Mouse (Mus musculus) megakaryocyte, embryonic 14.5 days (primary cell): Measurements from ENCODE around the gene Arhgap19.

ENCODE experiments used
- FLI1 ChIP-seq: IDR thresholded peaks from 2 replicates; pipeline ENCODE4 v1.6.1; 2012; ENCODE audit warnings: low read length, inconsistent platforms, mixed read lengths
- GATA1 ChIP-seq: IDR thresholded peaks from 3 replicates; pipeline ENCODE4 v1.6.1; 2012; ENCODE audit warnings: mixed read lengths, low read length, inconsistent platforms, borderline replicate concordance

DNA sequence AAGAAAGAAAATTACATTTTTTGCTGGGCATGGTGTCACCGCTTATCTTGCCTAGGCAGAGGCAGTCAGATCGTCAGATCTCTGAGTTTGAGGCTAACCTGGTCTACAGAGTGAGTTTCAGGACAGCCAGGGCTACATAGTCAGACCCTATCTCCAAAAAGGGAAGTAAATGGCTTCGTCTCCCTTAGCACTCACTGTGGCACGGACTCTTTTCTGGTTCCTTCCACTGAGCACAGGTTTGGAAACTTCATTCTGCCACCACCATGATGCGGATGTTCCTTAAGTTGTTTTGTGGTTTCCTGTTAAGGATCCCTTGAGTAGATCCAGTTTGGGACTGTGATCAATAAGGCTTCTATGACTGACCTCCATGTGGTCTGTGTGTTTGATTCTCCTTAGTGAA is 23.1 kb upstream of the Arhgap19 start:
- TF ChIP-seq GATA1 (no peak), FLI1 (no peak)
